Mouse (Mus musculus) spleen, postnatal 14 days (tissue): ENCODE measurements at regions not wholly inside any gene's neighbourhood (a gene's known extent, or its start where the extent isn't known, plus 50 kb on each side); places are given as distances from the start of the nearest gene placed in this dataset.
"Not testable (repeated sequence)": the region's sequence is repeated elsewhere in the genome, so short reads cannot be mapped to it uniquely, and the experiment has no call there.

Experiments used
- DNase-seq, 2 experiments: peaks; one replicate each; pipeline ENCODE4 v3.0.0; 2021 to 2022; ENCODE audit warnings: low spot score in 2 of 2

DNA sequence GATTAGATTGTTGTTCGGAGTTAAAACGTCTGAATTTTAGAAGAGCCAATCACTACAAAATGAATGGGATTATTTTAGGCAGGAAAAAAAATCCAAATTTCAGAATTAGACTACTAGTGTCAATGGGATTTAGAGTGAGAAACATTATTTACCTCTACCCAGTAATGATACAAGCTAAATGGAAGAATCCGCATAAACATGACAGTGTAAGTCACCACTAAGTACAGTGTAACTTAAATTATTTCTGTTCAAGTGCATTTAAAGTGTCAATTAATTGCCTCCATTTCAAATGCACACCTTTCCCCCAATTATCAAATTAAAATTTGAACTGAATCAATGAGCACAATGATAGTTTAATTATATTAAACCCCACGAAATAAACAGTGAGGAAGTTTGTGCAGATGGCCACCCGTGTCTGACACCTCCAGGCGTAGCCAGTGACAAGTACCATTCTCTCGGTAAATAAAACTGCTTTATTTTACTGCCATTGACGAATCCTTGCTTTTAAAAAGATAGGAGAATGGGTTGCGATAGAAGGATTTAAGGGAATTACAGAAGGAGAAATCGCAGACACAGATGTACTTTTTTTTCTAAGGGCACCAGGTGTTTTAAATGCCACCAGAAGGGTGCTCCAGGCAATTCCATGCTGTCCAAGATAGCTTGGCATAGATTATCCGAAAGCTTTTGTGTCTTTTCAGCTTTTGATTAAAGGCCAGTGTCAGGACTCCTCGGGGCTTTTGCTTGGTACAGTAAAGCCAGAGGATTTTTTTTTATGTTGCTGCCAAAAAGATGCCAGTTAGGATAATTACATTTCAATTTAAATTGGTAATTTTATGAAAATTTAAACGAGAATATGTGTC is 249.5 kb upstream of the Gm11146 start:
- DNase-seq = no peak

DNA sequence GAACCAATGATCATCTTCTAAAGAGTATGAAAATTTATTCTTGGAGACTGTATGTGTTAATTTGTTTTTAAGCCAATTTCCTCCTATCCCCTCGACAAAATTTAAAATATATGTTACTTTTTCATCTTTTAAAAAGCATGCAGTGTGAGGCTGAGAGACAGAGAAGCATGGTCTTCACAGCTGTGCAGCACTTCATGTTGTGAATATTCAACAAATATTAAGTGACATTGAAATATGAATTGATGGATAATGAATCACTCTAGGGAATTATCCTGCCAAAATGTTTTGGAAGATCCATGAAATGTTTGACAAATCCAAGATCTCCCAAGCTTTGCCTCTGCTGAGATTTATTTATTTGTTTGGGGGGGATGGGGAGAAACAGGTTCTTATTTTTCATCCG is 233.9 kb upstream of the Gm11146 start:
- no peak for DNase-seq

DNA sequence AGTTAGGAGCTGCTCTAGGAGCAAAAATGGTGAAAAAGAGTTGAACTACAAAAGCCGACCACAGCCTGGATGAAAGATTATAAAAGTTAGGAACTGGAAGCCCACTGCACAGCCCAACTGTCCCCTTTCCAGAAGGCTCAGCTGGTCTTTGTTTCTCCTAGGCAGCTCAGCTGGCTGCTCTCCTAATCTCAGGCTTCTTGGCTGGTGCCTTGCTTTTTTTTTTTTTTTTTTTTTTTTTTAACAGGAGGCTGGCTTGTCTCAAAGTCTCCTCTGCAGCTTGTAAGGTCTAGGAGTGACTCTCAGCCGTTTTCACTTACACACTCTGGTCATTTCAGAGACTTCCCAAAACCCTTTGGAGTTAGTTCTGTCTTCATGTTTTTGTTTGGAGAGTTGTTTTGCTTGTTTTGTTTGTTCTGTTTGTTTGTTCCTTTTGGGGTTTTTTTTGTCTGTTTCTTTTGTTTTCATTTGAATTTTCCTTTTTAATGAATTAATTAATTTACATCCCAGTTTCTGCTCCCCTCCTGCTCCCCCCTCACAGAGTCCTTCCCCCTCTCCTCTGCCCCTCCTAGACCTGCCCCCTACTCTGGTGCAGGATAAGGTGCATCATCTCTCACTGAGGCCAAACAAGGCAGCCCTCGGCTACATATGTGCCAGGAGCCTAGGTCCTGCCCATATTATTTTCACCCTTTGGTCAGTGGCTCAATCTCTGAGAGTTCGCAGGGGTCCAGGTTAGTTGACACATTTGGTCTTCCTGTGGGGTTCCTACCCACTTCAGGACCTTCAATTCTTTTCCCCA is 225.6 kb upstream of the Gm11146 start:
- no peak for DNase-seq

DNA sequence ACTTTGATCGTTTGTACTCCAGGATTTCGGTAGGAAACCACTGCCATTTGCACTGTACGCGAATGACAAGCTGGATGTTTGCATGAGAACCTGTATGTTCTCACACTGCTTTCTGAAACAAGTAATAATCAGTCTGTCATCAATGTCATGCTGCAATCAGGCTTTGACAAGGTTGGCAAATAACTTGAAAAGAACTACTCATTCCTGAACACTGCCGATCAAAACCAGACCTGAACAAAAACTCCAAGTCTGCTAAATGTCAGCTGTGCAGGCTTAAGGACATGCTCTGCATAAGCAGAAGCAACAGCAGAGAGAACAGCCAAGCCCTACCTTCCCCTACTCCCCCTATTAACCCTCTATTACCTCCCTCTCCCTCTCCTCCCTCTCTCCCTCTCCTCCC is 197.8 kb upstream of the Gm11146 start:
- DNase-seq = no peak

DNA sequence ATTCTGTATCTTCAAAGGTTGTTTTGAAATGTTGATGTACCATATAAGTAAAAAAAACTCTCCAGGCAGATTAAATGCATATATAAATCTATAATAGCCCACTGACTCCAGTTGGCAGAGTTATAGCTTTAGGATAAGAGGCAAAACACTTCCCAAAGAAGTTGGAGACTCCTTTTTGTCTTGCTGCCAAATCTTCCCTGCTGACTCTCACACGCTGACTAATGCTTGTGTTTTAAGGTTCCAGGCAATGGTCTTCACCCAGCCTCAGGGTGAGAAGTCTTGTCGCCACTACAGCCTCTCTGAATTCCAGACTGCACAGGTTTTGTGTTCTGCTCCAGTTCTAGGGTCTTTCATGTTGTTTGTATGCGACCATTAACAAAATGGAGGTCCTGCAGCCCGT is 195.0 kb upstream of the Gm11146 start:
- no peak for DNase-seq

DNA sequence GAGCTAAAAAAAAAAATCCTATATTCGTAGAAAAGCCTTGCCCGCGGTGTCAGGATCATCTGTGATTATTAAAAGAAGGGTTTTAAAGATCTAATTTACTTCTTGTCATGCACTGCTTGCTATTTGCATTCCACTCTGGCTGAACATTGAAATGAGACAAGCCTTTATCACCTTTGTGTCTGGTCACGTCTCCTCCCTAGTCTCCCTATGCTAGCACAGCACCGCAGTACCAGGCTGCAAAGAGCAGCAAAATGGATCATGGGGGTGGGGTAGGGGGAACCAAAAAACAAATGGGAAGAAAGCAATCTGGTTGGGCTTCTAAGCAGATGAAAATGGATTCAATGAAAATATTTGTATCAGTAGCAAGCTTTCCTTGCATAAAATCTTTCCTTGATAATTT is 187.8 kb upstream of the Gm11146 start:
- DNase-seq = no peak

DNA sequence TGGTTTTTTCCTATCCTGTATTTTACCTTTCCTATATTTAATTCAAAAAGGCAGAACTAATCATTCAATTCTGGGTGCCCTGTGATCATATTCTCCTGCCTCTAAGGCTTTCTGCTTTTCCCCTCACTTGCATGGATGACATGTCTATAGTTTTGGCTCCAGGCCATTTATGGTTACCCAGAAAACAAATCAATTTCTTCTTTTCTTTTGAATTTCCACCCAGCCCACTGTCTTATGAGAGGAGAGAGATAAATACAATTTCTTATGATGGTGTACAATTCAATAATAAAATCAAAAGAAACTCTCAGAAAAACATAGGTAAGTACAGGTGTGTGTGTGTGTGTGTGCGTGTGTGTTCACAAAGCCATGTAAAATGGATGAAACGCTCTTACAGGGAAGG is 187.3 kb upstream of the Gm11146 start:
- no peak for DNase-seq

DNA sequence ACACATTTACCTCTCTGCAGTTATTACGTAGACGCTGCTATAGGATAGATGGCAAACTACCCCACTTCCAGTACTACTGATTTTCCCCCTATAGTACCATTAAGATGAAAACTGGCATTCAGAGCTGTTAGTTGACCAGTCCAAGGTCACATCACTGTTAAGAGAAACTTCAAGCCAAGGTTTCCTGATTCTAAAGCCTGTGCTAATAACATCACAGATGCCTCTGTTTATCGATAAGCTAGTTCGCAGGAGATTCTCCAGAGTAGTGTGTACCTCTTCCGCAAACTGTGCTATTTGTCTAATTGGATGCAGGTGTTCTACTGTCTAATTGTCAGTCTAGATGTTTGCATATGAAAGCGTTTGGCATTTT is 186.9 kb upstream of the Gm11146 start:
- no peak for DNase-seq

DNA sequence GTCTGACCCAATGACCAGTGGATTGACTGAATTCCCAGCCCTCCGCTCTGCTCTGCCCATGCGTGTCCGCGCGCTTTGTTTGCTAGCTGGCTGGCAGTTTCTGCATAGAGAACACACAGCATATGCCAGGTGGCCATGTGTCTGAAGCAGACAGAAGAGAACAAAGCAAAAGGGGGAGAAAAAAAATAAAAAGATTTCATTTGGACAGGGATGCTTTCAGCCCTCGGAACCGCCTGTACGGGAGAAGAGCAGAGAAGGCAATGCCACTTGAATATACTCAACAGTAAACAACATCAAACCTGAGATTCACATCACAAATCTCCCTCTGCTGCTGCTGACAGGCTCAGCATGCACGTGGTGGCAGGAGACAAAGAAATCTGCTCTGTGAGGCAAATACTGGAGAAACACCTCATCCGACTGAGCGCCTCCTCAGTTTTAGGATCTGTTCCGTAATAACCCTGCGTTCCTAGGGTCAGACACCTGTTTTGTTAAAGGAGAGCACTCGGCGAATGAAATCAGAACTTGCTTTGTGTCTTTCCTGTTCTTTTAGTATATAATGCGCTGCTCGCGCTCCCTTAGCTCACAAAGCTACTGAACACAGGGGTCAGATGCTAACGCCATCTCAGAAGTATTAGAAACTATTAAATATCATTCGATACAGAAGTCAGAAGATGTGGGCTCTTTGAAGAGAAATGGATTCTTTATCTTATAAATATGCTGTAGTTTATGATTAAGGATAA is 186.3 kb upstream of the Gm11146 start:
- DNase-seq = no peak

DNA sequence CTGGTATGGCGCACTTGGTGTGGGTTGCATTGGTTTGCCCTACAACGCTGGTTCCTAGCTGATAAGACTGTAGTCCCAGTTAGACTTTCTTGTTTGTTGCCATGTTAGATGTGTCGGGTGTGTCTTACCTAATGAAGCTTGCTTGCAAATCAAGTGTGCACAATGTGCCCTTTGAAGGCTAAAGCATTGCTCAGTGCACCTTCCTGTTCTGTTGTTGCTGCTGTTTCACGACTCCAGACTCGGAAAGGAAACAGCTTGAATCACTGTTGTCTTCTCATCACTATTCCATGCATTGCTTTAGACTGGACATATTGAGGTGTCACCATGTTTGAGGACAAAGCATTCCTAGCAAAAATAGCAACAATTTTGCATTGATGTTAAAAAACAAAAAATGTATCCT is 185.1 kb upstream of the Gm11146 start:
- no peak for DNase-seq

DNA sequence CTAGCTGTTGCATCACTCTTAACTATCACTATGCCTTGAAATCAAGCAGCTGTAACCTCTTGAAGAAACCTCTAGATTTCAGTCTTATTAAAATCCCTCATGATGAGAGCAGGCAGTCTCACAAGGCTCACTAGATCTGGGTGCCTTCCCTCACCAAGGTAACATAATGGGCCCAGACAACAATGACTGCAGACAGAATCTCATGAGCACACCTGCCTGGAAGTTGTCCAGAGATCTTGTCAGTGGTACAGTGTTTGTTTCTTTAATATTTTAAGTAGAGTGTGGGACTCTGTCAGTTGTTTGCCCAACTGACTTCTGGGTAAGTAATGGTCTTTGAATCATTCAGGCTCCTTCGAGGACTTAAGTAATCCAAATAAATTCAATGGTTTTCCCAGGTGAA is 177.1 kb upstream of the Gm11146 start:
- DNase-seq = no peak

DNA sequence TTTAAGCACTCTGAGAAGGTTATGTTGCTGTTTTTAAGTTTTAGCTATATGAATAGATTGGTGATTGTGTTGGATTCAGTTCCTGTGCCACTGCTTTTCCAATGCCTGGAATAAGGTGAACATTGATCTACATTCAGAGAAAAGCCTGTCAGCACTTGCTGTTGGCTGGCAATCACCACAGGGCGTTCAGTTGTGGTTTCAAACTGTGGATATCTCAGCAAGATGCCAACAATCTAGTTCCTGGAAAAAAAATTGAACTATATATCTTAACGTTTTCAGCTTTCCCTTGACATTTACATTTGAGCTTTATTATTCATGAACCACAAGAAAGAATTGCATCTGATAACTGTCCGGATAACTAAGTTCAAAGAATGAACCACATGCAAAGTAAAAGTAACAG is 170.2 kb upstream of the Gm11146 start:
- no peak for DNase-seq

DNA sequence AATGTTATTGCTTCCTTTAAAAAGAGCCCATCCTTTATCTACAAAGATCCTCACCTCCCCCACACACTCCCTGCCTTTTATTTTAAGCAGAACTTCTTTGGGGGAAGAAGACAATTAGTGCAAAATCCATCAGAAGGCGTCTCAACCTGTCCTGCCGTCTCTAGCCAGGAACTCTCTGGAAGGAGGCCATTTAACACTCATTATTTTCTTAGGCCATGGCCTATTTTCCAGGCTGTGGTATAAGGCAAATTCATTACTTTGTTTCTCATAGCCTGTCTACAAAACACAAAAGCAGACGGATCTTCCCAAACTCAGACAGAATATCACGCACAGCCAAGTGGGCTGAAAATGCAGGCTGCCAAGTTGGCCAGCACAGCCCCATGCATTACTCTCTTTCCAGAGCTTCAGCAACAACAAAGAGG is 159.0 kb upstream of the Gm11146 start:
- DNase-seq = no peak

DNA sequence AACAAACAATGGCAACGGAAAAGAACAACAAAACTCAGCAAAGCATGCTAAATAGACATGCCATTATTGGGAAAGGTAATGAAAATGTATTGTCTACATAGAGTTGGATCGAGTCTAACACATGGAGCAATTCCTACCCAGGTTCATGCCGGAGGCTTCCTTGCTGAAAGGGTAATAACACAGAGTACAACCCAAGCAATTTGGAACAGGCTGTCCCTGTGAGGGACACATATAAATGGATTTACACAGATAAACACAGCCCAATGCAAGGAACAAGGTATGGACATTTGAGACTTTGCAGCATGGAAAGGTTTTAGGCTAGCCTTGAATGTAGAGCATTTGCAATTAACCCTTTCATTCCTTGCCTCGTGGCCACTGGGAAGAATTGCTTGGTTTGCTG is 158.6 kb upstream of the Gm11146 start:
- no peak for DNase-seq

DNA sequence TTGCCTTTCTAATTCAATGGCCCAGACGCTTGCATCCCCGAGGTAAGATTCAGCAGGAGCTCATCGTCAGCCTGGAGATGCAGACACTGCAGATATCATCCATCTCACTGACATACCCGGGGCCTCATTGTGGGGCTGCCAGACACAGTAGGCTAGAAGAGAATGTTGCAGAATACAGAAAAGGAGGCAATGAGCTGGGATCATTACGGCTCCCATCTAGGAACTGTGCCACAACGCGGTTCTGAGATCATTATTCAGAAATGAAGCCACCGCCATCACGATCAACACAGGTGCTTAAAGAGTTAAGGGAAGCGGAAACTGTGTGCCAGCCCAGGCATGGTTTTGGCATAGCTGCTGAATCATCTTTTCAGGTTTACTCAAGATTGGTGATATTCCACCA is 158.1 kb upstream of the Gm11146 start:
- no peak for DNase-seq

DNA sequence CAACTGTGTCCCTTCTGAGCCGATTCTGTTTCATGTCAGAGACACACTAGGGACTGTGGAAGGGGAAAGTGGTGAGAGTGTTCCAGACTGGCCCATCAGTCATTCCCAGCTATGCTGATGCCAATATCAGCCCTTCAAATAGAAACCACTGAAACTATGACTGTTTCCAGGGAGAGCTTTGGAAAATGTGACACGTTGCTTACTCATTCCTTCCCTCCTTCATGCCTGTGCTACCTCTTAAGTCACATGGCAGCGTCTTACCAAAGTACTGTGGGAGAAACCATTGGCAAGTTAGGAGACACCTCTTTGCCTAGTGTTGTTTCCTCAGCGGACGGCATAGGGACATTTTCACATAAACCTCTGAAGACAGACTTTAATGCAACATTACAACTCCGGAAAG is 153.0 kb upstream of the Gm11146 start:
- no peak for DNase-seq

DNA sequence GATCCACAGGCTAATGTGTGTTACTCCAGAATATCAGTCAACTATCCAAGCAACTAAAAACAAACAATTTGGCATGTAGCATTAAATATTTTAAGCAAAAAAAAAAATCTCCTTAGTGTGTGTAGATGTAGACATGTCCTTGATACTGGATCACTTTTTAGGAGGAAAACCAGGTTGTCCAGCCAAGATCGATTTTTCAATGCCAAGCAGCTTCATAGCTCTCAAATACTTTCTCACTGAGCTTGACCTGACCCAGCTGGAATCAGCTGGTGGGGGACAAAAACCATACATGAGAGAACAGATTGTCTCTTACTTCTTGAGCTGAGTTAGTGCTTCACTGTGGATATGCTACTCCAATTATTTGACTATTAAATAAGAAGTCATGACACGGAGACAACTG is 147.6 kb upstream of the Gm11146 start:
- DNase-seq = no peak

DNA sequence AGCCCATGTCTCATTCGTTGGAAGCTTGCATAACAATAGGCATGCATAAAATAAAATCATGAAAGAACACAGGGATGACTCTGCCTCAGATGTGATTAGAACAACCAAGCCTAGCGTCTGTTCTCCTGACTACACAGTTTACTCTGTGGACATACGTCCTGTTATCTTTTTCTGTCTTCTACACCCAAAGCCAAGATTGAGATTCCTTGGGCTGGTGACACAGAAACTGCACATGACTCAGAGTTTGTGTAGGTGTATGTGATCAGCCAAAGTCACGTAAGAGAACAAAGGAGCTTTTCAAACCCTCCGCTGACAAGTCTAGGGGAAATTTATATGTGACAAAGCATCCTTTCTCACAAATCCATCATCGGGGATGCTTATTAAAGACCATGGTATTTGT is 141.9 kb upstream of the Gm11146 start:
- no peak for DNase-seq

DNA sequence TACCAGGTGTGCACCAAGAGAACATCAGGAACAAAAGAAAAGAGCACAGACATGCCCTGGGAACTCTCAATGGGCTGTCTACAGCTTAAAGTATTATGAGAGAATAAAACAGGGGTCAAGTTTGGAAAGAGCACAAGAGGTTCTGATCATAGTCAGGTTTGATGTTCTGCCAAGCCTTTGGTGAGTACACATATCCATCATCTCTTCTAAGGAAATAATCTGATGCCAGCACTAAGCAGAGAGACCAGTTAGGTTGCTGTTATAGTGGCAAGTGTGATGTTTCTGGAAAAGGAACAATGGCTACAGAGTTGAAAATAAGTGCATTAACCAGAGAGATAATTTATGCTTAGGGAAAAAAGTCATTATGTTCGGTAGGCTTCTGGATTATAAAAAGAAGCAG is 136.9 kb upstream of the Gm11146 start:
- no peak for DNase-seq

DNA sequence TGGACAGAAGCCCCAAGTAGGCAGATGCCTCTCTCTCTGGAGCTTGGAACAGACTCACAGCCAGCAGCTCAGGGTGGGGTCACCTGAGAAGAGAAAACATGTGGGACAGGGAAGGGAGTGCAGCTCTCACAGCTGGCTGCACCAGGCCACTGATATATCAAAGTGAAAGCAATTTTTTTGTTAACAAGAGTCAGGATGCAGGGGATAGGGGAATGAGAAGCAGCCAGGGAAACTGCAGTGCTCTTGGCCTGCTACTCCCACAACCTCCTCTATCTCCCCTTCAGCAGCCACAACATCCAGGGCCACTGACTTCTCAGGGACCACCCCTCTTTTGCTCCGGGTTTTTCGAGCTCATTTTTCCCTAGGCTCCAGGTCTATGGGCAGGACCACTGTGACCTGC is 117.5 kb upstream of the Gm11146 start:
- no peak for DNase-seq

DNA sequence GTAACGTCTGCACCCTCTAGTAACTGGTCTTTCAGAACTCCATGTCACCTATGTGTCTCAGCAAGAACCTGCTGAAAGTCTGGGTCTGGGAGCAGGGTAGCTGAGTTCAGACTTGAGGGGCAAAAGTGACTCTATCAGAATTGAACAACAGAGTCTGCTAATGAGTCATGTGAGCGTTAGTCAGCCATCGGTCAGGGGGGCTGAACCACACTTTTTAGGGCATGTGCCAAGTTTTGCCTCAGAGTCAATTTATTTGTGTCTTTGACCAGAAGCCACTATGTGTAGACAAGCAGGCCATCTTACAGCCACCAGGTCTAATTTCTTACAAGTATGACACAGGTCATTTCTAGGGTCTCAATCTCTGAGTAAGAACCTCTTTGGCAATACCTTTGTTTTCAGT is 115.9 kb upstream of the Gm11146 start:
- not testable (repeated sequence) for DNase-seq

DNA sequence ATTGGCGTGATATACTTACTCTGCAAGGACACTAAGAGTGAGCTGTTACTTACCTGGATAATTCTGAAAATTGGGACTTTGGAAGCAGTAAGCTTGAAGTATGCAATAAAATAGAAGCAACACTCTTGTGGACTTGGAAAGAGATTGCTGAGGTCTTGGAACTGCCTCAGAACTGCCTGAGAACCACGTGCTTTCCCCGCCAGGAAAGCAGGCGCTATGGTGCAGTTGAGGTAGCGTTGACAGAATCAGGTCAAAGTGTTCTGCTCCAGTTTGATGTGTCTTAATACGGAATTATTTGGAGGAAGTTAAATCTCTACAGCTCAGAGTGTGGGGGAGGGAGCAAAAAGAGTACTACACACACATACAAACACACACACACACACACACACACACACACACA is 102.8 kb upstream of the Gm11146 start:
- no peak for DNase-seq

DNA sequence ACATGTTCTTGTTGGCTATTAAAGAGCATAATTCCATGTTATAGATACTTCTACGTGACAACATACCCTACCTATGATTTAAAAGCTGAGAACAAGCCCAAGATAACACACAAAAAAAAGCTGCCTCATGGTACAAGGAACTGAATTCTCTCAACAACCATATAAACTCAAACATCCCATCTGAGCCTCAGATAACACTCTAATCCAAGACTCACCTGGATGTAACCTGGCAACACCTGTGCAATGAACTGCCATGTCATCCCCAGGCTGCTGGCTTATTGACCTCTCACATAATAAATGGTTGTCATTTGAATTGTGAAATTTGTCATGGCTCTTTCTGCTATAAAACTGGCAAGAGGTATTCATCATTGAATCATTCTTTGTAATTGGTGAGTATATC is 93.5 kb upstream of the Gm11146 start:
- DNase-seq = no peak
